Mouse (Mus musculus) C2C12 (cell line): Measurements from ENCODE around the gene Htatip2. TPM values are rescaled to one million over a fixed set of nuclear protein-coding genes. Genes with fewer than 3 reads are reported as not detected.
A peak's percentile ranks its signal among the peaks of the same experiment; 100 is the strongest.

Source experiments
- H3K27me3 ChIP-seq: one replicate; pipeline ENCODE4 v1.6.1; 2011; ENCODE audit not compliant: control insufficient read depth, insufficient read depth, insufficient read length
- H3K36me3 ChIP-seq: one replicate; pipeline ENCODE4 v1.6.1; 2011; ENCODE audit not compliant: control insufficient read depth, insufficient read depth
- H3K4me3 ChIP-seq: one replicate; pipeline ENCODE4 v1.5.1; 2011; ENCODE audit warnings: mild to moderate bottlenecking, control low read depth; ENCODE audit not compliant: poor library complexity, insufficient read depth, severe bottlenecking
- H3K79me2 ChIP-seq: one replicate; pipeline ENCODE4 v1.6.1; 2011; ENCODE audit not compliant: control insufficient read depth, insufficient read depth
- H3K79me3 ChIP-seq: one replicate; pipeline ENCODE4 v1.6.1; 2011; ENCODE audit warnings: low read depth, control low read depth
- H3ac ChIP-seq: one replicate; pipeline ENCODE3; 2011; ENCODE audit warnings: low read depth; ENCODE audit not compliant: control insufficient read depth, insufficient read length
- CEBPB ChIP-seq: IDR thresholded peaks from one replicate; pipeline ENCODE4 v1.6.1; 2011; ENCODE audit warnings: low read depth, mild to moderate bottlenecking, control low read depth, moderate library complexity
- CTCF ChIP-seq: IDR thresholded peaks from one replicate; pipeline ENCODE4 v1.5.1; 2011; ENCODE audit not compliant: control insufficient read depth, insufficient read depth, insufficient read length
- FOSL1 ChIP-seq: IDR thresholded peaks from one replicate; pipeline ENCODE4 v1.8.0; 2011; ENCODE audit warnings: mild to moderate bottlenecking, low read length; ENCODE audit not compliant: poor library complexity, insufficient read depth, severe bottlenecking
- MAX ChIP-seq: IDR thresholded peaks from one replicate; pipeline ENCODE4 v1.6.1; 2011; ENCODE audit warnings: mild to moderate bottlenecking, control low read depth
- MYOD1 ChIP-seq: IDR thresholded peaks from one replicate; pipeline ENCODE4 v1.6.1; 2011; ENCODE audit warnings: low read depth; ENCODE audit not compliant: control insufficient read depth, insufficient read length
- MYOG ChIP-seq: IDR thresholded peaks from one replicate; pipeline ENCODE4 v1.6.1; 2011; ENCODE audit not compliant: control insufficient read depth, insufficient read length; ENCODE audit errors: extremely low read depth
- USF1 ChIP-seq: IDR thresholded peaks from one replicate; pipeline ENCODE4 v1.6.1; 2011; ENCODE audit warnings: low read depth, mild to moderate bottlenecking, control low read depth, moderate library complexity
- long read RNA-seq, 2 experiments: library from polyadenylated mRNA; unstranded; transcript quantifications; one replicate each; pipeline ENCODE4 v2.0.0; 2019 to 2020
- polyA plus RNA-seq: library from polyadenylated mRNA; unstranded; fragments of >200 nt; fragmentation: generic; extraction: Trizol; gene quantifications from one replicate; pipeline ENCODE4 v1.2.1, GENCODE M21; 2012; ENCODE audit warnings: missing spikeins

Gene Htatip2
- 0.66 TPM for polyA plus RNA-seq
- long read RNA-seq, experiment 1, result 0 reads
- long read RNA-seq, experiment 2, partial matches to known transcripts, result 0 of 4 reads
- long read RNA-seq, experiment 2, other reads (novel, unspliced or antisense), result 2 of 4 reads

DNA sequence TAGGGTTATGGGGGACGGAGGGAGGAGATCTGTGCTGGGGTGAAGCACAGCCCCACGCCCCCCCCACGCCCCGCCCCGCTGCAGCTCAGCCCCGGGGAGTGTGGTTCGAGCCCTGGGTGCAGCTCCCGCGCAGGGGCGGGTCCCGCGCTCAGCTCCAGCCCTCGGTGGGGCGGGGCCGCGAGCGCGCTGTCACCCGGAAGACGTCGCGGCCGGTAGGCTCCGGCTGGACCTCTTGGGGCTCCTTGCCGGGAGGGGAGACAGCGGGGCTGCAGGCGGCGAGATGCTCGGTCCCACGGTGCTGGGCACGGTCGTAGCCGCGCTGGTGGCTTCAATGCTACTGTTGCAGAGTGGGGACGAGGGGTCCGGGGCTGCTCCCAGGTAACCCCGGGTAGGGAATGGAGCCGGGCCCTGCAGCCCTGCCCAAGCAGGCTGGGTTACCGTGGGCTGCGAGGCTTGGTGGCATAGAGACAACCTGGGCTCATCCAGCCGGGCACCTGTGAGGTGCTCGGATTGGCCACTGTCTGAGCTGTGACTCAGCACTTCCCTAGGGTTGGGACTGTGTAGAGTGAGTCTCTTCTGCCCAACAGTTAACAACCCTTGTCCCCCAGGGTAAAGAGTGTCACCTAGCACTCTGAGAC lies at the start of gene Htatip2:
TSS of gene Htatip2 (plus strand) at position 182 of the 638 bp plus-strand sequence.
- Histone ChIP-seq H3K36me3 (no peaks in the 10 kb centered on the region), H3K79me2 (no peaks in the 10 kb centered on the region), H3ac (no peak within 1 kb of the TSS), H3K79me3 (no peaks in the 10 kb centered on the region), H3K4me3 (peak within 1 kb of the TSS; percentile 6), H3K27me3 (no peaks in the 10 kb centered on the region)
- no peak for TF ChIP-seq USF1
- TF ChIP-seq CEBPB, result no peak
- no peak for TF ChIP-seq FOSL1
- no peak for TF ChIP-seq MYOG
- no peak for TF ChIP-seq MYOD1
- no peak for TF ChIP-seq MAX
- TF ChIP-seq CTCF, result no peak

DNA sequence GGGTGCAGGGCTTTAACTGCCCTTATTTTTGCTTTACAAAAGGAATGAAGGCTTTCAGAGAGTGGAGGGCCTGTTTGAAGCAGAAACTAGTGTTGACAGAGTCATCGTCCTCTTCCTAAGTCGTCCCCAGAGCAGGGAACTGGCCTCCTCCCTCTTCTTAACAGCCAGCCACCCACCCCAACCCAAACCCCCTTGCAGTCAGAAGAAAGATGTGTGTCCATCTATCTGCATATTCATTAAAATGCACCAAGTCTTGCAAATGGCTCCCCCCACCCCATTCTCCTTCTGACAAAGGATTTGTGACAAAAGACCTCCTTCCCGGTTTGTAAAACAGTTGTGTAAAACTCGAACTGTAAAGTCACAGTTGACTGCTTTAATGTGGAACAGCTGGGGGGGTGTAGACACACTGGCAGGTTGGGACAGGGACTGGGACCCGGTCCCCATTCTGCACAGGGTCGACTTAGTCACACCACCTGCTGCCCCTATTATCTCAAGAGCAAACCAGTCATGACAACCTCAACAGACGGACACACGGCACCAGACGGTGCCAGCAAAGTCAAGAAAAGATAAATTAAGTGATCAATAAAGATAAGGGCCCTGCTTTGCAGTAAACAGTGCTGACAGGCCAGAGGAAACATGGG lies 49.4 kb upstream of the Htatip2 start:
- H3K36me3 ChIP-seq, result no peaks in the 10 kb centered on the region
- H3K4me3 ChIP-seq, result no peak overlapping the region
- H3K79me3 ChIP-seq, result no peaks in the 10 kb centered on the region
- H3K79me2 ChIP-seq, result no peaks in the 10 kb centered on the region
- TF ChIP-seq CTCF, result no peak
- no peak for TF ChIP-seq MYOG
- TF ChIP-seq MAX, result no peak
- TF ChIP-seq CEBPB, result no peak
- TF ChIP-seq USF1, result no peak
- no peak for TF ChIP-seq FOSL1
- no peak for TF ChIP-seq MYOD1
- H3ac ChIP-seq, result no peak overlapping the region
- peaks cover 9% of the 10 kb centered on the region for H3K27me3 ChIP-seq

DNA sequence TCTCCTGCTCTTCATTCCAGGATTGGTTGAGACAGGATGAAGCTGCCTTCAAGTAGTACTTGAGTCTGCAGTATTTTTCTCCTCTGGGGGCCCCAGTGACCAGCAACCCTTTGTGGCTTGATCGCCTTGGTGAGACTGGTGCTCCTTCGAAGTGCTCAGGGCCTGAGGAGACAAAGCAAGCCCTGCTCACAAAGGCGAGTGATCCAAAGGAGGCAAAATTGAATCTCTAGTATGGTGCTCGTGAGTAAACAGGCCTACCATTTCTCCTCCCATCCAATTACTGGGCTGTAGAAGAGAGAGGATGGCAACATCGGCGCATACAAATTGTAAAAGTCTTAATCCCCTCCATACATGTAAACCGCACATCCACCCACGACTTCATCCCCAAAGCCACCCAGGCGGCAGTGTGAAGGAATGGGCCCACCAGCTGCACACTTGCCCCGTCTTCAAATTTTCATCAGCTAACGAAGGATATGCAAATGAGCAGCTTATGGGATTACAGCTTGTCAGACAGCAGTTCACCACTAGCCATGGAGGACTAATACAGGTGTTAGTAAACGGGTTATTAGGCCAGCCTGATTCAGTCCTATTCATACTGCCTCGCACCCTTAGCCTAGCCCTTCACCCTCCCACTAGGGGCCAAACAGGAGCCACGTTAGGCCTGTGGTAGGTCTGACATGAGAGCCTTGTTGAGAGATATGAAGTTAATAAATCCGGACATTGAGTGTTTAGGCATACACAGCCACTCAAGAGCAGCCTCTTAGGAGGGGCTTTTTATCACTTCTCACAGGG lies 40.8 kb upstream of the Htatip2 start:
- Histone ChIP-seq H3K27me3 (peaks cover 4% of the 10 kb centered on the region), H3K79me2 (no peaks in the 10 kb centered on the region), H3ac (no peak overlapping the region), H3K36me3 (no peaks in the 10 kb centered on the region), H3K4me3 (no peak overlapping the region), H3K79me3 (no peaks in the 10 kb centered on the region)
- TF ChIP-seq CTCF (no peak), USF1 (no peak), MYOD1 (no peak), MAX (no peak), CEBPB (no peak), FOSL1 (no peak), MYOG (no peak)

DNA sequence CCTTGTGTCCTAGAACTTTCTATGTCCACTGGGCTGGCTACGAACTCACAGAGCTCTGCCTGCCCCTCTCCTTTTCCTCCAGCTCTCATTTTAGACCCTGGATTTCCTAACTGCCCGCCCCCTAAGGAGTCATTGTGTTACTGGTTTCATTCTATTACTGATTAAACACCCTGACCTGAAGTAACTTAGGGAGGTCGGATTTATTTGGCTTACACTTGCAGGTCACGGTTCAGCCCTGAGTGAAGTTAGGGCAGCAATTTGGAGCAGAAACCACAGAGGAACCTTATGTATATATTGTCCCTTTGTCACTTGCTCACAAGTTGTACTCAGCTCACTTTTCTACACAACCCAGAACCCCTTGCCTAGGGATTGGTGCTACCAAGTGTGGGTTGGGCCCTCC lies 24.6 kb upstream of the Htatip2 start:
- H3K27me3 ChIP-seq, result peaks cover 12% of the 10 kb centered on the region
- H3K79me3 ChIP-seq, result no peaks in the 10 kb centered on the region
- no peaks in the 10 kb centered on the region for H3K79me2 ChIP-seq
- H3ac ChIP-seq, result no peak overlapping the region
- no peaks in the 10 kb centered on the region for H3K36me3 ChIP-seq
- TF ChIP-seq CTCF (no peak), FOSL1 (no peak), CEBPB (no peak), MYOG (no peak), USF1 (no peak), MAX (no peak), MYOD1 (no peak)
- H3K4me3 ChIP-seq, result no peak overlapping the region

DNA sequence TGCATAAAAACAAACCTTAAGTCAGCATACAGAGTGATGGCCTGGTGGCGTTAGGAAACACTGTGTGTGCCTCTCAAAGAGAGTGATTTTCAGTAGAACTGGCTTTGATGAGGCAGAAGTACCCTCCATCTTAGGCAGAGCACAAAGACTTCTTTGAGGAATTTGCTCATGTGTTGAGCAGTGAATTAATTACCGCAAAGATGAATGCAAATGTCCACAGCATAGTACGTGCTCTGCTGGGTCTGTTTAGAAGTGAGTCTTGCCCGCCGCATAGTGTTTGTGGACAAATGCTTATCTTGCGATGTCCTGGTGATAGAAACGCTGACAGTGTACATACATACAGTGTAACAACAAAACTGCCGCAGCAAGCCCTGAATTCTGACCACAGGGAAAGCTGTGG lies 19.5 kb upstream of the Htatip2 start:
- H3K4me3 ChIP-seq, result no peak overlapping the region
- no peaks in the 10 kb centered on the region for H3K79me2 ChIP-seq
- no peaks in the 10 kb centered on the region for H3K79me3 ChIP-seq
- no peaks in the 10 kb centered on the region for H3K36me3 ChIP-seq
- H3K27me3 ChIP-seq, result no peaks in the 10 kb centered on the region
- TF ChIP-seq CTCF, result no peak
- no peak for TF ChIP-seq MYOD1
- TF ChIP-seq CEBPB, result no peak
- TF ChIP-seq MAX, result no peak
- TF ChIP-seq FOSL1, result no peak
- no peak for TF ChIP-seq USF1
- no peak for TF ChIP-seq MYOG
- H3ac ChIP-seq, result no peak overlapping the region
